Mouse (Mus musculus): ENCODE results near the gene Kel. TPM values are rescaled to one million over a fixed set of nuclear protein-coding genes. Genes with fewer than 3 reads are reported as not detected.

Gene Kel
- polyA plus RNA-seq (2012; rRNA removed), result 0.52 and 1.00 TPM in 2 replicates

- TF ChIP-seq CTCF (IDR thresholded peaks at IDR 0.05; ENCODE audit: borderline replicate concordance, control insufficient read depth, extremely low read depth, insufficient read depth, low read length, poor library complexity) (no peak), POLR2A (IDR thresholded peaks at IDR 0.05; ENCODE audit: control insufficient read depth, extremely low read depth, insufficient read depth, low read length, poor library complexity) (no peak)
- H3K4me1 ChIP-seq (replicated peaks; ENCODE audit: control insufficient read depth, insufficient read depth, low read length), result no peaks in the 10 kb centered on the region
- H3K27ac ChIP-seq (ENCODE audit: control insufficient read depth, insufficient read depth, low read length), result no peak within 1 kb of the TSS
- no peaks in the 10 kb centered on the region for H3K36me3 ChIP-seq (ENCODE audit: control insufficient read depth, insufficient read depth, low read length)
- H3K27me3 ChIP-seq (ENCODE audit: control insufficient read depth, insufficient read depth, low read length), result no peaks in the 10 kb centered on the region
- no peak for DNase-seq
- no peak within 1 kb of the TSS for H3K4me3 ChIP-seq (ENCODE audit: control insufficient read depth, insufficient read depth, low read length)
- 68% methylated on average over 1 of the region's 1 CpGs for WGBS
These were observed at the start of gene Kel for GRCm38 (mm10) chr6:41704123-41704522. Gene Kel (minus strand): TSS chr6:41704339.

GRCm38 (mm10) chr6:41744664-41745392, 40.7 kb upstream of the Kel start:
- TF ChIP-seq POLR2A (IDR thresholded peaks at IDR 0.05; ENCODE audit: control insufficient read depth, extremely low read depth, insufficient read depth, low read length, poor library complexity), result no peak
- Histone ChIP-seq H3K4me1 (replicated peaks; ENCODE audit: control insufficient read depth, insufficient read depth, low read length) (no peaks in the 10 kb centered on the region), H3K27ac (ENCODE audit: control insufficient read depth, insufficient read depth, low read length) (no peak overlapping the region), H3K36me3 (ENCODE audit: control insufficient read depth, insufficient read depth, low read length) (no peaks in the 10 kb centered on the region), H3K4me3 (ENCODE audit: control insufficient read depth, insufficient read depth, low read length) (no peak overlapping the region), H3K27me3 (ENCODE audit: control insufficient read depth, insufficient read depth, low read length) (no peaks in the 10 kb centered on the region)
- WGBS, result 82% methylated on average over 5 of the region's 5 CpGs
- DNase-seq, result no peak

GRCm38 (mm10) chr6:41741101-41741500, 37.0 kb upstream of the Kel start:
- Histone ChIP-seq H3K27ac (ENCODE audit: control insufficient read depth, insufficient read depth, low read length) (no peak overlapping the region), H3K4me1 (replicated peaks; ENCODE audit: control insufficient read depth, insufficient read depth, low read length) (no peaks in the 10 kb centered on the region), H3K36me3 (ENCODE audit: control insufficient read depth, insufficient read depth, low read length) (no peaks in the 10 kb centered on the region), H3K27me3 (ENCODE audit: control insufficient read depth, insufficient read depth, low read length) (no peaks in the 10 kb centered on the region), H3K4me3 (ENCODE audit: control insufficient read depth, insufficient read depth, low read length) (no peak overlapping the region)
- no peak for TF ChIP-seq POLR2A (IDR thresholded peaks at IDR 0.05; ENCODE audit: control insufficient read depth, extremely low read depth, insufficient read depth, low read length, poor library complexity)
- no peak for TF ChIP-seq CTCF (IDR thresholded peaks at IDR 0.05; ENCODE audit: borderline replicate concordance, control insufficient read depth, extremely low read depth, insufficient read depth, low read length, poor library complexity)
- no peak for DNase-seq

GRCm38 (mm10) chr6:41734719-41735470, 30.8 kb upstream of the Kel start:
- H3K36me3 ChIP-seq (ENCODE audit: control insufficient read depth, insufficient read depth, low read length), result no peaks in the 10 kb centered on the region
- no peaks in the 10 kb centered on the region for H3K27me3 ChIP-seq (ENCODE audit: control insufficient read depth, insufficient read depth, low read length)
- no peaks in the 10 kb centered on the region for H3K4me1 ChIP-seq (replicated peaks; ENCODE audit: control insufficient read depth, insufficient read depth, low read length)
- 94% methylated on average over 5 of the region's 5 CpGs for WGBS
- DNase-seq, result no peak
- H3K4me3 ChIP-seq (ENCODE audit: control insufficient read depth, insufficient read depth, low read length), result no peak overlapping the region
- H3K27ac ChIP-seq (ENCODE audit: control insufficient read depth, insufficient read depth, low read length), result no peak overlapping the region
- no peak for TF ChIP-seq POLR2A (IDR thresholded peaks at IDR 0.05; ENCODE audit: control insufficient read depth, extremely low read depth, insufficient read depth, low read length, poor library complexity)
- no peak for TF ChIP-seq CTCF (IDR thresholded peaks at IDR 0.05; ENCODE audit: borderline replicate concordance, control insufficient read depth, extremely low read depth, insufficient read depth, low read length, poor library complexity)

- Histone ChIP-seq H3K36me3 (ENCODE audit: control insufficient read depth, insufficient read depth, low read length) (no peaks in the 10 kb centered on the region), H3K27ac (ENCODE audit: control insufficient read depth, insufficient read depth, low read length) (no peak overlapping the region), H3K4me1 (replicated peaks; ENCODE audit: control insufficient read depth, insufficient read depth, low read length) (no peaks in the 10 kb centered on the region), H3K27me3 (ENCODE audit: control insufficient read depth, insufficient read depth, low read length) (no peaks in the 10 kb centered on the region), H3K4me3 (ENCODE audit: control insufficient read depth, insufficient read depth, low read length) (no peak overlapping the region)
- DNase-seq, result peak; percentile 43
- WGBS, result 71% methylated on average over 1 of the region's 1 CpGs
- TF ChIP-seq CTCF (IDR thresholded peaks at IDR 0.05; ENCODE audit: borderline replicate concordance, control insufficient read depth, extremely low read depth, insufficient read depth, low read length, poor library complexity), result no peak
These were observed 24.0 kb upstream of the Kel start for GRCm38 (mm10) chr6:41727989-41728609.

GRCm38 (mm10) chr6:41721430-41721829, 17.3 kb upstream of the Kel start:
- no peaks in the 10 kb centered on the region for H3K36me3 ChIP-seq (ENCODE audit: control insufficient read depth, insufficient read depth, low read length)
- no peak overlapping the region for H3K4me3 ChIP-seq (ENCODE audit: control insufficient read depth, insufficient read depth, low read length)
- 90% methylated on average over 2 of the region's 2 CpGs for WGBS
- no peaks in the 10 kb centered on the region for H3K4me1 ChIP-seq (replicated peaks; ENCODE audit: control insufficient read depth, insufficient read depth, low read length)
- DNase-seq, result no peak
- no peak for TF ChIP-seq CTCF (IDR thresholded peaks at IDR 0.05; ENCODE audit: borderline replicate concordance, control insufficient read depth, extremely low read depth, insufficient read depth, low read length, poor library complexity)
- no peak for TF ChIP-seq POLR2A (IDR thresholded peaks at IDR 0.05; ENCODE audit: control insufficient read depth, extremely low read depth, insufficient read depth, low read length, poor library complexity)
- H3K27me3 ChIP-seq (ENCODE audit: control insufficient read depth, insufficient read depth, low read length), result no peaks in the 10 kb centered on the region
- H3K27ac ChIP-seq (ENCODE audit: control insufficient read depth, insufficient read depth, low read length), result no peak overlapping the region
